Mouse (Mus musculus): ENCODE data around the gene Ifnl2.
"Not testable (repeated sequence)": the region's sequence is repeated elsewhere in the genome, so short reads cannot be mapped to it uniquely, and the experiment has no call there.

GRCm38 (mm10) chr7:28510405-28510974 lies at the start of gene Ifnl2:
- not testable (repeated sequence) for TF ChIP-seq POLR2A, CTCF (IDR thresholded peaks at IDR 0.05; ENCODE audit: extremely low read depth, insufficient read depth, low read length)

All from cortical plate, adult 2 months (tissue).